Mouse (Mus musculus) layer of hippocampus, adult 2 months (tissue): ENCODE measurements around the gene Otor. TPM values are rescaled to one million over a fixed set of nuclear protein-coding genes. Genes with fewer than 3 reads are reported as not detected.

Source experiments
- DNase-seq, 2 experiments: peaks; one replicate each; pipeline ENCODE4 v3.0.0; 2022; ENCODE audit warnings: low spot score in 2 of 2
- H3K27ac ChIP-seq: fragments of 200-600 bp; 2 replicates; pipeline ENCODE4 v1.8.1; 2022
- H3K4me3 ChIP-seq: fragments of 200-600 bp; 2 replicates; pipeline ENCODE4 v1.8.1; 2022; ENCODE audit warnings: mild to moderate bottlenecking
- CTCF ChIP-seq: fragments of 200-600 bp; conservative IDR thresholded peaks from 2 replicates; pipeline ENCODE4 v1.8.1; 2022; ENCODE audit warnings: antibody characterized with exemption, mild to moderate bottlenecking, moderate library complexity
- total RNA-seq, 2 experiments: library from RNA; stranded (reverse); gene quantifications; 2 replicates each; pipeline ENCODE4 v1.2.3; 2021

The Otor gene
- total RNA-seq, 2 experiments from 2014 or later: not detected

DNA sequence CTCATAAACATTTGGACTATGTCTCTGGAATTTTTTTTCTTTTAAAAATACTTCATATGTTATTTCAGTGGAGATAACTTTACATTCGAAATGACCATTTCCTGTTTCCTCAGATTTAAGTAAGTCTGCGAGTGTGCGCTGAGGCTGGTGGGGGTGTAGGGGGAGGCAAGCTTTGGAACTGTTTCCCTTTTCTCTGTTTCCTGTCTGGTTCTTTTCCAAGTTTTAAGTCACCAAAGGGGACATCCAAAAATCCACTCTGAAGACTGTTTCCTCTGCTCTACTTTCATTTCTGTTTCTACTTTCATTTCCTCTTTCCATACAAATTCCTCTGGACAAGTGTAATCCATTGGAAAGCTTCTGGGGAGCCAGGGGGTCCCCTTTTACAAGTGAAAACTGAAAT lies 3.4 kb downstream of the Otor start:
- no peak for DNase-seq
- H3K4me3 ChIP-seq: no peak overlapping the region
- no peak for TF ChIP-seq CTCF

DNA sequence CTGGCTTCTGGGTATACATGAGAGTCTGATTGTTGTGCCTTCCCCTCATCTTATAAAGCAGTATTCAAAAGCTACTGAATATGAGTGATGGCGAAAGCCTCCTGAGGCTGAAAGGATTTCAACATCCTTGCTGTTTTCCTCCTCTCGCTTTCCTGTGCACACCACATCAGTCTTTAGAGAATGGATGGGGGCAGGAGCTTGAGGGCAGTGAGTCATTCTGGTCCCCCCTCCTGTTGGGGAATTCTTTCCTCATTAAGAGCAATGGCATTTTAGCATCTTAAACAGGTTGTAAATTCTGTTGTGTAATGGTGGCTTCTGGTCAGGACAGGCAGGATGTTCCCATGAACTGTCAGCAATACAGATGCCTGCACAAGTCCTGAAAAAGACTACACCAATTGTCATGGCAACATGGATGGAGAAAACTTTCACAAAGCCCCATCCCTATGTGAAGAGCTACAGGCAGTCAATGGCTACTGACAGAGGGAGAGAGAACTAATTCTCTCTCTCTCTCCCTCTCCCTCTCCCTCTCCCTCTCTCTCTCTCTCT lies 6.7 kb downstream of the Otor start:
- DNase-seq: no peak
- no peak overlapping the region for H3K4me3 ChIP-seq
- H3K27ac ChIP-seq: no peak overlapping the region
- no peak for TF ChIP-seq CTCF

More for the DNA sequence above, 3.4 kb downstream of the Otor start:
- H3K27ac ChIP-seq: 0 out of 2 replicates have a peak overlapping the region, but pooled peaks have one; percentile 36

DNA sequence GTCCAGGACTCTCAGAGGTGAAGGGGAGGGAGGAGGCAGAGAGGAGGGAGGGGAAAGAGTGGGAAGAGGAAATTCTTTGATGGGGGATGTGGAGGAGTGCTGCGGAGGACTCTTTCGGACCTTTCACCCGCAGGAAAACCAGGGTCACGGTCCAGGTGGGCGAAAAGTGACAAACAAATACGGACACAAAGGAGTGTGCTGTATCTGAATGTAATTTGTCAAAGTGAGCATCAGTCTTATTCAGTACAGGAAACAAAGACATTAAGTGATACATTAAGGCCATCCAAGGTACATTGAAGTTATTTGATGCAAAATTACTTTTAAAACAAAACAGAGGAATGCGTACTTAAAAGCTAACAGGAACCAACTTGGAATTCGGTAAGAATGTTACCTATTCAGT lies 11.6 kb downstream of the Otor start:
- no peak for DNase-seq
- Histone ChIP-seq H3K4me3 (no peak overlapping the region), H3K27ac (no peak overlapping the region)
- TF ChIP-seq CTCF: no peak

DNA sequence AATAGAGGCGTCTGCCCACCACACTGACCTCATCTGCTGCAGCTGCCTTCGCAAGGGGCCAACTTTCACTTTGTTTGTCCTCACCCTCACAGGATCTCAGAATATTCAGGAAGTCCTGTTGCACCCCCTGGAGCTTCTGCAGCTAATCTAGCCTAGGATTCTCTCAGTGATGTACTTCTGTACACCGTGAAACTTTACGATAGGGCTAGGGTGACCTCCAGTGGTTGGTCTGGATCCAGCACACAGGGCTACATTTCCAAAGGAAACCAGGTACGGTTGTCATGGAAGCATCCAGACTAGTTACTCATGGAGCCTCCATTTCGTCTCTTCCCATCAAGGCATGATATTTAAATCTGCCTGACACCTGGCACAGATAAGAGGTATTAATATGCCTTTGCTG lies 15.5 kb downstream of the Otor start:
- Histone ChIP-seq H3K27ac (peak overlapping the region; percentile 44), H3K4me3 (peak overlapping the region; percentile 26)
- peak; percentile 82 to 85 for DNase-seq
- TF ChIP-seq CTCF: peak; percentile 88

DNA sequence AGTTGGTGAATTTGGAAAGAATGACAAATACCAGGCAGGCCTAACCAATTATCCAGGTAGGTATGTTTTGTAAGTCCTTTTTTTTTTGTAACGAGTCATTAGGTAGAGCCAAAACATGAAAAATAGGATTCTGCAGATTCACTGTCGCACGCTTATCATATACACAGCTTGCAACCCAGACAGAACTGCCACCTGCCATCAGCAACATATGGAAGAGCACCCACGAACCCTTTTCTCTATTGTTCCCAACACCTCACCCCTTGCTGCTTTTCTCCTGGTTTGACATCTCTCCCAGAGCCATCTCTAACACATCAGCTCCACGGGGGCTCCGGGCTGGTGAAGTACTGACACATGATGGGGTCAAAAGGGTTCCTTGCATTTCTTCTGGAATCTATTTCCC lies 16.5 kb downstream of the Otor start:
- no peak for TF ChIP-seq CTCF
- H3K4me3 ChIP-seq: no peak overlapping the region
- no peak for DNase-seq
- peak overlapping the region; percentile 44; the same call in 1 of the 2 replicates for H3K27ac ChIP-seq

DNA sequence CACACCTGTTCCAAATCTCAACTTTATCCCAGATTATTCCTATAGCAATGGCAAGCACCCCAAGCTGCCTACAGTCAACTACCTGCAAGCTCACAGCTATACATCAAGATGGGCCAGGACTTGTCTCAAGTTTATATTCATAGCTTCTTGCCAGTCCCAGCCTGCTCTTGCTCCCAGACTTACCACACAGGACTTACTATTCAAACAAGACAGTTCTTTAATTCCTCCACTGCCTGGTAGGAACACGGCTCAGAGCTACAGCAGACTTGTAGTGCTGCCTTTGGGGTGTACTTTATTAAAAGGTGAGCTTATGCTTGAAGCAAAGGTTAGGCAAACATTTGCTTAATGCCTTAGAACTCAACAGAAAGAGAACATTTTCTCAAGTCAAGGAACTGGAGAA lies 18.9 kb downstream of the Otor start:
- DNase-seq: no peak
- Histone ChIP-seq H3K27ac (no peak overlapping the region), H3K4me3 (no peak overlapping the region)
- no peak for TF ChIP-seq CTCF

DNA sequence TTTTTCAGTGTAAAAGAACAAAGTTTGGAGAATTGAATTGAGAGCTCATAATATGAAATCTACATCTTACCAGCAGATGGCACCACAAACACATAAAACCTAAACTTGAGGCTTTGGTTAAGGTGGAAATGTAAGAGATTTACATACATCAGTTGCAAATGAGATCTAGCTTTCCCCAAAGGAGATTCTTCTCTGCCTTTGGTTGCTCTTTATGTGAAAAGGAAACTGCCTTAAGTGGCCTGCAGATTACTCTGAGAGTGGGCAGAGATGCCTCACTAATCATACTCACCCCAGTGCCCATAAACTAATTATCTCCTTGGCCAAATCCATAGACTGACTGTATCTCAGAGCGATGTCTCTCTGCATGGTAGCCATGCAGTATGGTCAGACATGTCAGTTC lies 35.6 kb downstream of the Otor start:
- no peak overlapping the region for H3K27ac ChIP-seq
- H3K4me3 ChIP-seq: no peak overlapping the region
- peak; percentile 77 for TF ChIP-seq CTCF
- peak; percentile 52 to 58 for DNase-seq

DNA sequence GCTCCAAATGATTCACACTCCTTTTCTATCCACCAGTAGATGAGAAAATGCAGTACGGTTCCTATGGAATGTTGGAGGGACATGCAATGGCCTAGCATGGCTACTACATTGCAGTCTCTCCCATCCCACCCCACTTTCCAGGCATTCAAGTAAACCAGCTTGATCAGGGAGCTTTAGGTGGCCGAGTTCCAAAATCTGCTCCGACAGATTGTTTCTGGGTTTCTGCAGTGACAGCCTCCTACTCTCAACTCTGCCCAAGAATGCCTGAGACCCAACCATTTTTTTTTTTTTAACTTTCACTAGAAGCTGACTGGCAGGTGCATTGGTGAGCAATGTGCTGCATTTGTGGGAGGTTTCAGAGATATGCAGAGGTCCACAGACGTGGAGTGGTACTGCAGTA lies 36.4 kb downstream of the Otor start:
- TF ChIP-seq CTCF: no peak
- Histone ChIP-seq H3K27ac (peak overlapping the region; percentile 43; the same call in 1 of the 2 replicates), H3K4me3 (no peak overlapping the region)
- DNase-seq: peak; percentile 58 to 63

DNA sequence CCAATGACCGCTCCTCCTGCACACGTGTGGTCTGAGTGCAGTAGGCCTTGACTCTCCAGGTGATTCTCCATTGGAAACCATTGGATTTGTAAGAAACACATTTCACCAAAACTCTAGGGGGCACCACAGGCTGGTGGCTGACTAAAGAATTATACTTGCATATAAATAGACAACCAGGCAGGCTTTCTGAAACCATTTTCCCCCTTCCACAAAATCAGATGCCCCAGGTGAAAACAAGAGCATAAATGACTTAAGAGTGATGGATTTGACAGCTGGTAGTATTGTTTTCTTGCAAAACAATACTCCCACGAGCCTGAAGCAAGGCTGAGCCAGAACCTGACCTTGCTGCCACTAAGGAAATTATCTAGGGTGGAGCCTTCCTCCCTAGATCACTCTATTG lies 39.2 kb downstream of the Otor start:
- Histone ChIP-seq H3K27ac (no peak overlapping the region), H3K4me3 (no peak overlapping the region)
- peak; percentile 71 for TF ChIP-seq CTCF
- DNase-seq: peak; percentile 45 to 46

DNA sequence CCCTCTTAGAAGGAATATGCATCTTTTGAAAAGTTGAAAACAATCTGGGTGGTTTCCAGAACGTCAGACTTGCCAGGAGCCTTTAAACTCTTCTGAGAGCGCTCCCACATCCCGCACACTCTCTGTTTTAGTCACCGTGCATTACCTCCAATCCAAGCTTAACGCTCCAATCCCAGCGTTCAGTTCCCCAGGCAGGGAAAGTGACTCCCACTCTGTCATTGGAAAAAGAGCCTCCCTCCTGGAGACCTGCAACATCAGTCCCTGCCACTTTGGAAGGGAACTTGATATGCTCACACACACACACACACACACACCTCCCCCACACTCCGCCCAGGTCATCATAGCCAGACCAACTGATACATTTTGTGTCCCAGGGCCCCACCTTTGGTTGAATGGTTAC lies 39.9 kb downstream of the Otor start:
- H3K4me3 ChIP-seq: no peak overlapping the region
- no peak for DNase-seq
- TF ChIP-seq CTCF: no peak
- no peak overlapping the region for H3K27ac ChIP-seq

DNA sequence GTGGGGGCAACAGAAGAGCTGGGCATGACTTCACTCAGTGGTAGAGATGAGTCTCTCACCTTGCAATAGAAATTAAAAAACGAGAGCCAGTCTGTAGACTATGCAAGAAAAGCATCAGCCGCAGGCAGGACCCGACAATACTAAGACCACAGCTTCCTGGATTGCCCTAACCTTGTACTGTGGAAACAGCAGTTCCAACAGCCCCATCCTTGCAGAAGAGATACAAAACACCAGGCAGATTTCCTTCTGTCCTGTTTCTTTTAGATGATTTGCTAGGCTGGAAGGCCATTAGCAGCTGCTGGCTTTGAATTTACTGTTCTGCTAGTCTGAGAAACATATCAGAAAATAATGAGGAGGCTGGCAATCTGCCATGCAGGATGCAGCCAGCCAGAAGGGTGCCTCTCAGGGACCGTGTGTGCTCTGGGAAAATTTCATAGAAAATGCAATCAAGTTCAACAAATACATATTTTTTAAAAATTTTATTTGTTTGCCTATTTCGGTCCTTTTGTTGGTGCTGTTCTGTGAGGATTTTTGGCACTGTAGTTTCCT lies 52.9 kb downstream of the Otor start:
- DNase-seq: peak; percentile 37 to 46
- TF ChIP-seq CTCF: no peak
- Histone ChIP-seq H3K4me3 (no peak overlapping the region), H3K27ac (peak overlapping the region; percentile 12; the same call in 1 of the 2 replicates)

Other genes with a start within 250 kb of the Otor start
- 10 to 100 TPM; 10.3 to 11.8 TPM for gene Kif16b, start 176.9 kb upstream of the Otor start, total RNA-seq
- gene Snrpb2, start 15.4 kb upstream of the Otor start, total RNA-seq: 10 to 100 TPM; 41.8 to 46.2 TPM